In genomic region chr17:5138641-5139205, GRCm38 (mm10) we compare ENCODE assay signal across 8 mouse cellular contexts.
A peak's percentile ranks its signal among the peaks of the same experiment; 100 is the strongest.
DNase-seq lines count a peak whose midpoint lies in the region; ATAC-seq and TF ChIP-seq lines count a peak whose summit lies in the region.

No protein-coding gene starts in this region.

- WGBS in heart, embryonic 12.5 days, result 35% methylated on average over 8 of the region's 8 CpGs
- WGBS in kidney, embryonic 16.5 days, result 3% methylated on average over 8 of the region's 8 CpGs
- WGBS in liver, embryonic 11.5 days, result 40% methylated on average over 8 of the region's 8 CpGs

- peak; percentile 66 to 67 for DNase-seq in B cell, adult 2 months
- DNase-seq in WW6 (ENCODE audit: low read depth, low spot score), result peak; percentile 54
- no peak for DNase-seq in liver, embryonic 11.5 days (ENCODE audit: low spot score)
- peak; percentile 90 for DNase-seq in naive thymus-derived CD4-positive, alpha-beta T cell, adult 2 months (ENCODE audit: low read depth)
- peak; percentile 66 for DNase-seq in thymus, postnatal 25 days

- H3K27me3 ChIP-seq in heart, embryonic 12.5 days (replicated peaks), result no peaks in the 10 kb centered on the region
- H3K27me3 ChIP-seq in kidney, embryonic 16.5 days (ENCODE audit: insufficient read depth, low read length), result no peaks in the 10 kb centered on the region
- H3K27me3 ChIP-seq in liver, embryonic 11.5 days (replicated peaks; ENCODE audit: control insufficient read depth, insufficient read depth, low read length), result no peaks in the 10 kb centered on the region

- H3K27ac ChIP-seq in embryonic fibroblast, embryonic 13.5 days (ENCODE audit: insufficient read depth, low read length), result peak overlapping the region; percentile 82
- H3K27ac ChIP-seq in heart, embryonic 12.5 days (ENCODE audit: poor library complexity, severe bottlenecking), result peak overlapping the region; percentile 69
- H3K27ac ChIP-seq in kidney, embryonic 16.5 days (ENCODE audit: low read length), result peak overlapping the region; percentile 86
- H3K27ac ChIP-seq in liver, embryonic 11.5 days (ENCODE audit: low read depth, low read length), result peak overlapping the region; percentile 25; the same call in 1 of the 2 replicates

- H3K4me2 ChIP-seq in heart, embryonic 12.5 days, result no peak overlapping the region; the same call in 1 of the 2 replicates
- H3K4me2 ChIP-seq in kidney, embryonic 16.5 days (replicated peaks; ENCODE audit: low read depth, low read length), result peak overlapping the region; percentile 26; the same call in 1 of the 2 replicates
- H3K4me2 ChIP-seq in liver, embryonic 11.5 days, result no peak overlapping the region

- peaks cover 10% of the 10 kb centered on the region for H3K4me1 ChIP-seq in embryonic fibroblast, embryonic 13.5 days (ENCODE audit: control insufficient read depth, insufficient read depth, low read length)
- peaks cover 25% of the 10 kb centered on the region for H3K4me1 ChIP-seq in heart, embryonic 12.5 days (replicated peaks)
- peaks cover 55% of the 10 kb centered on the region for H3K4me1 ChIP-seq in kidney, embryonic 16.5 days (ENCODE audit: insufficient read depth, low read length)
- peaks cover 10% of the 10 kb centered on the region for H3K4me1 ChIP-seq in liver, embryonic 11.5 days (replicated peaks; ENCODE audit: control insufficient read depth, insufficient read depth, low read length)

- no peak overlapping the region for H3K4me3 ChIP-seq in embryonic fibroblast, embryonic 13.5 days (ENCODE audit: insufficient read depth, low read length)
- H3K4me3 ChIP-seq in heart, embryonic 12.5 days, result no peak overlapping the region
- H3K4me3 ChIP-seq in kidney, embryonic 16.5 days (ENCODE audit: low read length), result no peak overlapping the region
- H3K4me3 ChIP-seq in liver, embryonic 11.5 days (ENCODE audit: low read depth, low read length), result no peak overlapping the region

- H3K9ac ChIP-seq in heart, embryonic 12.5 days, result no peak overlapping the region
- no peak overlapping the region for H3K9ac ChIP-seq in kidney, embryonic 16.5 days (replicated peaks; ENCODE audit: low read length)
- no peak overlapping the region for H3K9ac ChIP-seq in liver, embryonic 11.5 days (ENCODE audit: low read depth, low read length)

- H3K9me3 ChIP-seq in heart, embryonic 12.5 days (replicated peaks), result no peaks in the 10 kb centered on the region
- H3K9me3 ChIP-seq in kidney, embryonic 16.5 days (ENCODE audit: low read length), result no peaks in the 10 kb centered on the region
- no peaks in the 10 kb centered on the region for H3K9me3 ChIP-seq in liver, embryonic 11.5 days (ENCODE audit: control insufficient read depth, low read length)

- H3K36me3 ChIP-seq in heart, embryonic 12.5 days, result no peaks in the 10 kb centered on the region
- H3K36me3 ChIP-seq in kidney, embryonic 16.5 days (ENCODE audit: insufficient read depth, low read length), result no peaks in the 10 kb centered on the region
- H3K36me3 ChIP-seq in liver, embryonic 11.5 days (ENCODE audit: control insufficient read depth, insufficient read depth, low read length), result no peaks in the 10 kb centered on the region

- no peak for TF ChIP-seq CTCF in embryonic fibroblast, embryonic 13.5 days (IDR thresholded peaks at IDR 0.05; ENCODE audit: borderline replicate concordance, insufficient read depth, low read length)

- TF ChIP-seq POLR2A in embryonic fibroblast, embryonic 13.5 days (IDR thresholded peaks at IDR 0.05; ENCODE audit: low read depth, low read length), result no peak

- peak; percentile 46; the same call in 1 of the 2 replicates for ATAC-seq in heart, embryonic 12.5 days (ENCODE audit: insufficient number of reproducible peaks, low FRiP score)
- ATAC-seq in kidney, embryonic 16.5 days (ENCODE audit: low FRiP score, low TSS enrichment), result peak; percentile 84
- ATAC-seq in liver, embryonic 11.5 days (replicated peaks; ENCODE audit: low FRiP score), result peak; percentile 55

Comparison
In these comparisons a context has a peak if more than half of its experiments do, and no peak if none do; other contexts are left out.
1. H3K27ac ChIP-seq: peak in every context shown above with its lines; median percentile 86 in kidney, embryonic 16.5 days; 82 in embryonic fibroblast, embryonic 13.5 days; 69 in heart, embryonic 12.5 days; 25 in liver, embryonic 11.5 days.